Mouse (Mus musculus) retina, postnatal 1 day (tissue): ENCODE results near the gene Fam189b.
A peak's percentile ranks its signal among the peaks of the same experiment; 100 is the strongest.

ENCODE experiments used
- DNase-seq: peaks from one replicate; pipeline ENCODE4 v3.0.0-alpha.2; 2012

Gene Fam189b

DNA sequence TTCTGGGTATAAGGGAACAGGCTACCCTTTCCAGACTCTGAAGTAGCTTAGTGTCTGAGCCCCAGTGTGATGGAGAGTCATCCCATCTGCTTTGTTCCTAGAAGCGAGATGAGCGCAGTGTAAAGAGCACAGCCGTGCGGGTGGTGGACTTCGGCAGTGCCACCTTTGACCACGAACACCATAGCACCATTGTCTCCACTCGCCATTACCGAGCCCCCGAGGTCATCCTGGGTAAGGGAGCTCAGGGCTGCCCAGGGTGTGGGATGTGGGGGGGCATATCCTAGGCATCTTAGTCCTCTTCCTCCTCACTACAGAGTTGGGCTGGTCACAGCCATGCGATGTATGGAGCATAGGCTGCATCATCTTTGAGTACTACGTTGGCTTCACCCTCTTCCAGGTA lies 8.1 kb upstream of the Fam189b start:
- DNase-seq, result no peak

DNA sequence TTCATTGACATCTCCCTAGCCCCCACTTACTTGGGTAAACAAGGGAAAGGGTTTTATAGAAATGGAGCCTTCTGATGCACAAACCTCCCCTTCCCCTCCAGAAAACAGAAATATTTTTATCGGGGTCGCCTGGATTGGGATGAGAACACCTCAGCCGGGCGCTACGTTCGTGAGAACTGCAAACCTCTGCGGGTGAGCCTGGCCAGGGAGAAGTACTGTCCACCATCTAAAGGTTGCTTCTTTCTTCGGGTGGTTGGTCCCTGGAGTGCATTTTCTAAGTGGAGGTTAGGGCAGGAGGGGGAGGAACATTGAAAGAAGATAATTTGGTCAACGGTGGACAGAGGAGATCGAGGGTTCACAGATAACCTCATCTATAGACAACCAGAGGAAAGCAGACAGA lies 7.4 kb upstream of the Fam189b start:
- no peak for DNase-seq

DNA sequence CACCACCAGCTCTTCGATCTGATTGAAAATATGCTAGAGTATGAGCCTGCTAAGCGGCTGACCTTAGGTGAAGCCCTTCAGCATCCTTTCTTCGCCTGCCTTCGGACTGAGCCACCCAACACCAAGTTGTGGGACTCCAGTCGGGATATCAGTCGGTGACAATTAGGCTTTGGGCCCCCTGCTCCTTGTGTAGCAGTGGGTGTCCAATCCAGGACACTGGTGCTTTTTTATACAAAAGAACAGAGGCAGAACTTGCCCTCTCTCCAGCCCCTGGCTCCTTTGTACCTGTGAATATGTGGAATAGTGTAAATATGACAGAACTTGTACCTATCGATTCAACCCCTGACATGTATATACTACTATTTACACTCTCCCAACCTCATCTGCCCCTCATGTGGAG lies 6.5 kb upstream of the Fam189b start:
- DNase-seq, result no peak

DNA sequence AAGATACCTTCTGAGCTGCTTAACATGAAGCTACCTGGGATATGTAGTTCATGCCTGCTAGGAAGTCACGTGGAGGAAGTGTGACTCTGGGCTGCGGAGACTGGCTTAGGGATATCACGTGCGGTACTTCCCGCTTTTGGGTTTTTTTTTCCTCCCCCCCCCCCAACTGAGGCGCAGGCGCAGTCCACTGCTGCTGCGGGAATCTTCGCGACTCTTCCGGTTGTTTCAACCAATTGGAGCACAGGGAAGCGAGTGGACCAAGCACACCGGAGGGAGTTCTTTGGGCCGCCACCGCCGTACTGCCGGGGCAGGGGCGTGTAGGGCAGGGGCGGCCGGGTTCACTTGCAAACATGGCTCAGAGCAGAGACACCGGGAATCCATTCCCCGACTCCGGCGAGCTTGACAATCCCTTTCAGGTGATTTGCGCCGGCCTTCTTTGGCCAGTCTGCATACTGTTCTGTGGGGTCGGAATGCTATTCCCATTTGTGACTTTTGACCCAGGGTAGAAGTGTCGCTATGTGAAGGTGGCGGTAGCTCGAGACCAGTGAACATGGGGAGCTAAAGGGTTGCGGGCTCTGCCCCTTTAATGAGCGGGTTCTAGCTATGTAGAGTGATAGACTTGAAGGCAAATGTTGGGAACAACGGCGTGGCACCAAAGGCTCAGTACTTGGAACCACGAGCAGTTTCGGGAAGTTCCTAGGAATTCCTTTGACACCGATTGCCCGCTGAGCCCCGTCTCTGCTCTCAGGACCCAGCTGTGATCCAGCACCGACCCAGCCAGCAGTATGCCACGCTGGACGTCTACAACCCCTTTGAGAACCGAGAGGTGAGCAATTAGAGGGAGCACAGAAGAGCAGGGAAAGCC lies 5.5 kb upstream of the Fam189b start, which contains the start of gene Scamp3:
Gene Scamp3, plus strand, starts transcription at position 232 of the 865 bp plus-strand sequence.
- peak; percentile 99 for DNase-seq

- DNase-seq, result no peak
Observed at GRCm38 (mm10) chr3:89178107-89178385, 4.9 kb upstream of the Fam189b start.

DNA sequence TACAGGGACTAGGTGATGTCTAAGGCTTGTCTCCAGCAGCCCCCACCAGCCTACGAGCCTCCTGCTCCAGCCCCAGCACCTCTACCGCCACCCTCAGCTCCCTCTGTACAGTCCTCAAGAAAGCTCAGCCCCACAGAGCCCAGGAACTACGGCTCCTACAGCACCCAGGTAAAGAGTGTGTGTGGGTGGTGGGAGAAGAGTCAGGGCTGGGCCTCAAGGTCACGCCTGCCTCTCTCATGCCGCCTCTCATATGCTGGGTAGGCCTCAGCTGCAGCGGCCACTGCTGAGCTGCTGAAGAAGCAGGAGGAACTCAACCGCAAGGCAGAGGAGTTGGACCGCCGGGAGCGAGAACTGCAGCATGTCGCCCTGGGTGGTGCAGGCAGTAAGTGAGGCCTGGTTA lies 3.9 kb upstream of the Fam189b start:
- DNase-seq, result no peak

DNA sequence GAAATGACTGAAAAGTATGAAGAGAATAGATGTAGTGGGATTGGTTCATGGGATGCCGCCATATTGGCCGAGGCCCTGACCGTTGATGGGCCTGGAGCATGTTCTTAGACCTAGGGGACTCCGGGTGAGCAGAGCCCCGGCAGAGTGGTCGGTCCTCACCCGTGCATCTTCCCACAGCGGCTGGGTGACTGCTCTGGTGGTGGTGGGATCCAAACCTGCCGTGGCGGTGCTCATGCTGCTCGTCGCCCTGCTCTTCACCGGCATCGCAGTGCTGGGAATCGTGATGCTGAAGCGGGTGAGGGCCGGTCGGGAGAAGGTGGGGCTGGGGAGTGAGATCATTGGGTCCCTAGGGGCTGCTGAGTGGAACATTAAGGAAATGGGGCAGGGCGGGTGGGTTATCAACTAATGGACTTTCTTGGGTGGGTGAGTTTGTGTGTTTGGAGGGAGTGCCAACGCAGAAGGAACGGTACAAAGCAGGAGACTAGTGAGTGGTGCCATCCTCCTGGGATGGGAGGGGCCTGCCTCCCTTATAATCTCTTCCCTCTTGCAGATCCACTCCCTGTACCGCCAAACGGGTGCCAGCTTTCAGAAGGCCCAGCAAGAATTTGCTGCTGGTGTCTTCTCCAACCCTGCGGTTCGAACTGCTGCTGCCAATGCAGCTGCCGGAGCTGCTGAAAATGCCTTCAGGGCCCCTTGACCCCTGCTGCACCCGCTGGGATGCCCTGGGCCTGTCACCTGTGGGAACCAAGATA lies 1.0 kb upstream of the Fam189b start:
- DNase-seq, result no peak

GRCm38 (mm10) chr3:89182531-89183057 lies 349 bp upstream of the Fam189b start:
- no peak for DNase-seq

DNA sequence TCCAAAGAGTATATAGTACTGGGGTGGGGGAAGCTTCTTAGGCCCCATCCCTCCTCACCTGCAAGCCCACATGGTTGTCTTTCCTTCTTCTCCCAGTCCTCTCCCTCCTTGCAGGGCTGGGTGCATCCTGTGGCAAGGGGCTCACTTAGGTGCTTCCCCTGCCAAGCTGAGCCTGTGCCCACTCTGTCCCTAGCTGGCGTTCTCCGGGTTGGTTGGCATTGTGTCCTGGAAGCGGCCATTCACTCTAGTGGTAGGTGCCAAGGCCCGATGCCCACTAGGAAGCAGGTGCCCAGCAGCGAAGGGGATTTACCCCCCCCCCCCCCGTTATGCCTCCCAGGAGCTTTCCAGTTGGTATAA lies 994 bp downstream of the Fam189b start:
- DNase-seq, result no peak

GRCm38 (mm10) chr3:89187197-89187596 lies 4.3 kb downstream of the Fam189b start:
- DNase-seq, result no peak

DNA sequence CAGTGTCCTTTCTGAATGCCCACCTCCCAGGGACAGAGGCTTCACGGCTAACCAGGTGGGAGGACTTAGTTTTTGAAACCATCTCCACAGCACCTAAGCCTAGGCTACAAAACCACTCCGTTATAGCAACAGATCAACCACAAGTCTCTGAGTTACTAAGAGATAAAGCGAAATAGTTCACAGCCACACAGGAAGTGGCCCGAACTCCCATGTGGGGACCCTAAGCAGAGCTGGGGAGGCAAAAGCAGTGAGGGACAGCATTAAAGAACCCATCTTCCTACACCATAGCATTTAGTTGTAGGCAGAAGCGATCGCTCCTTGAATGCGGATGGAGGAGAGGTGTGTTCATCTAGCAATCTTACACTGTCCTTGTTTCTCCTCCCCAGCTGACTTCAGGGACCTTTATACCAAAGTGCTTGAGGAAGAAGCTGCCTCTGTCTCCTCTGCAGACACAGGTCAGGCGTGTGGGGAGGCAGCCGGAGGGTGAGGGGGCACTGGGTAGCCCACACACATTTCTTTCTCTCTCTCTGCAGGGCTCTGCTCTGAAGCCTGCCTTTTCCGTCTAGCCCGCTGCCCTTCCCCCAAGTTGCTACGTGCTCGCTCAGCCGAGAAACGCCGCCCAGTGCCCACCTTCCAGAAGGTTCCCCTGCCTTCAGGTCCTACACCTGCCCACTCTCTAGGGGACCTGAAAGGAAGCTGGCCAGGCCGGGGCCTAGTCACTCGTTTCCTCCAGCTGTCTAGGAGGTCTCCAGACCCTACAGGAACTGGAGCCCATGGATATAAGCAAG lies 4.9 kb downstream of the Fam189b start:
- no peak for DNase-seq

GRCm38 (mm10) chr3:89188478-89188875 lies 5.5 kb downstream of the Fam189b start:
- DNase-seq, result no peak

DNA sequence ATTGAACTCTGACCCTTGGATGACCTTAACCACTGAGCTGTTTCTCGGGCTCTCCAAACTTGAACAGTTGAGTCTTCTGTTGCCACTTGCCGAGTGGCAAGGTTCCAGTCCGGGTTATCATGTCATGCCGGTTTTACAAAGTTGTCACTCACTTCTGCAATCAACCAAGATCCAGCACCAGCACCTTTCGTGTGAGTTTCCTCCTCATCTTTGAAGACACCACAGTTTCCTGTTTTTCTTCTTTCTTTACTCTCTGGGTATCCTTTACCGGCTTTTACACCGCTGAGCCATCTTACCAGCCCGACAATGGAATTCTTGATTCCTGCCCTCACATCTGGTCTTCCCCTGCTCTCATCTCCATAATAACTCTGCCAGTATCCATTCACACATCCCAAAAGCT lies 7.5 kb downstream of the Fam189b start:
- DNase-seq, result no peak

GRCm38 (mm10) chr3:89193351-89193750 lies 10.4 kb downstream of the Fam189b start:
- no peak for DNase-seq

GRCm38 (mm10) chr3:89193853-89194252 lies 10.9 kb downstream of the Fam189b start:
- DNase-seq, result peak; percentile 40

DNA sequence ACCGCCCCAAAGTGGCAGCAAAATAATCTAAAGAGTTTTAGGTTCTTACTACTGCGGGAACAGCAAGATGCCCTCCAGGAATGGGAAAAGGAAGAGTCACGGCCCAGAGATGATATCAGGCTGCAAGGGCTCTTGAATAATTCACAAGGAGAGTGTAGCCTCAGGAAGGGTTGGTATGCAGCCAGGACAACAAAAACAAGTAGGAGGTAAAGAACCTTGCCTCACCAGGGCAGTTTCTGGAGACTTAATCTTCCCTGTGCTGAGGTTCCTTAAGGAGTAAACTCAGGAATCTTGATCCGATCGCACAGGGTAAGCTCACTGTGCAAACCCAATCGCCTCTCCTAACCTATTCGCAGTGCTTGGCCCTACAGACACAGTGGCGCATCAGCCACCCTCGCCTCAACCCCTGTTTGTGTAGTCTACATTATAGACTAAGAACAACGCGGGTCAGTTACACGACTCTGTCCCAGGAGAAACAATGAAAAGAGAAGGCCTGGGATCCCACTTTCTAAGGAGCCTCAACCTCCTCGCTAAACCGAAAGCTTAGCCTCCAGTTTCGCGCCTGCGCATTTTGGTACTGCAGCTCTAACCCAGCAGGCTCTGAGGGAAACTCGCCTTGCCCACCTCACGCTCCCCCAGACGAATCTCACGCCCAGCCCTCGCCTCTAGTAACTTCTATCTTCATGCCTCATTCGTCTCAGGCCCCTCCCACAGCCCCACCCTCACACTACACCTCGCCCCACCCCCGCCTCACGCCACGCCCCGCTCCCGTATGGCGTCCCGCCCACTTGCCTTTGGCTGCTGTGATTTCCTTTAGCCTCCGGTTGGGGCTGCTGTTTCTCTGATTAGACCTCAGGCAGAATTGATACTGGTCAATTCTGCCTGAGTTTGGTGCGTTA lies 13.3 kb downstream of the Fam189b start:
- DNase-seq, result peak; percentile 95

- DNase-seq, result no peak
Observed at GRCm38 (mm10) chr3:89199839-89200238, 16.9 kb downstream of the Fam189b start.

- DNase-seq, result peak; percentile 94
Observed at GRCm38 (mm10) chr3:89202253-89203141, 19.6 kb downstream of the Fam189b start, which contains the start of gene Gba. Gene Gba, plus strand, starts transcription at chr3:89202928.

- no peak for DNase-seq
Observed at GRCm38 (mm10) chr3:89203142-89203514, 20.2 kb downstream of the Fam189b start.

DNA sequence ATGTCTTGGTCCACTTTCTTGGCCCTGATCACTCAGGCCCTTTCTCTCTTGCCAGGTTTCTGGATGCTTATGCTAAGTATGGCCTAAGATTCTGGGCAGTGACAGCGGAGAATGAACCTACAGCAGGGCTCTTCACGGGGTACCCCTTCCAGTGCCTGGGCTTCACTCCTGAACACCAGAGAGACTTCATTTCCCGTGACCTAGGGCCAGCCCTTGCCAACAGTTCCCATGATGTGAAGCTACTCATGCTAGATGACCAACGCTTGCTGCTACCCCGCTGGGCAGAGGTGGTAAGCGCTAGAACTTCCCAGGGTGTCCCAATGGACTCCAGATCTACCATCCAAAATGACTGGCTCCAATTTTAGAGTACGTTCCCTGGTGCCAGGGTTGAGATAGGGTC lies 23.1 kb downstream of the Fam189b start:
- DNase-seq, result no peak

DNA sequence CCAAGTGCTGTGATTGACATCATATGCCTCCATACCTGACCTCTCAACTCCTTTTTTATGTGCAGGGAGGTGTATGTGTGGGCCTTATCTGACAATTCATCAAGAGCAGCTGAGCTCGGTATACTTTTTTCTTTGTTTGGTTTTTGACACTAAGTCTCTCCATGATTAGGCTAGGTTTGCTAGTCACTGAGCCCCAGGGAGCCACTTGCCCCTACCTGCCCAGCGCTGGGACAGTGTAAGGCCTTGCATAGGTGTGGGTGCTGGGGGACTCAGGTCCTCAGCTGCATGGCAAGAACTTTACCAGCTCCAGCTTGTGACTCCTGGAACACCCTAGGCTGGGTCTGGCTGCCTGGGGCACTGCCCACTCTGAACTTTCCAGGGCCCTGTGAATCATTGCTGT lies 23.8 kb downstream of the Fam189b start:
- DNase-seq, result no peak
